Mouse (Mus musculus) erythroblast, embryonic 14.5 days (primary cell): Measurements from ENCODE around the gene Ubtd1. TPM values are rescaled to one million over a fixed set of nuclear protein-coding genes. Genes with fewer than 3 reads are reported as not detected.

Experiments used
- H3K27me3 ChIP-seq: 2 replicates; pipeline ENCODE4 v1.6.1; 2012; ENCODE audit warnings: inconsistent platforms; ENCODE audit not compliant: control insufficient read depth
- H3K36me3 ChIP-seq: 2 replicates; pipeline ENCODE4 v1.6.1; 2012; ENCODE audit warnings: mild to moderate bottlenecking, inconsistent platforms; ENCODE audit not compliant: control insufficient read depth
- H3K4me1 ChIP-seq: 2 replicates; pipeline ENCODE4 v1.6.1; 2012; ENCODE audit warnings: inconsistent platforms; ENCODE audit not compliant: control insufficient read depth
- H3K4me3 ChIP-seq: replicated peaks from 2 replicates; pipeline ENCODE3; 2012; ENCODE audit warnings: moderate library complexity, mild to moderate bottlenecking, inconsistent platforms
- H3K9me3 ChIP-seq: 2 replicates; pipeline ENCODE4 v1.6.1; 2012; ENCODE audit warnings: low read length, inconsistent platforms, mixed read lengths; ENCODE audit not compliant: control insufficient read depth
- GATA1 ChIP-seq: IDR thresholded peaks from 2 replicates; pipeline ENCODE4 v1.6.1; 2012; ENCODE audit warnings: low read length, inconsistent platforms, mixed read lengths
- TAL1 ChIP-seq: IDR thresholded peaks from 3 replicates; pipeline ENCODE4 v1.6.1; 2012; ENCODE audit warnings: low read length, inconsistent platforms, mixed read lengths
- polyA plus RNA-seq: library from polyadenylated mRNA; stranded (reverse); fragments of >175 nt; gene quantifications from 2 replicates; pipeline ENCODE4 v1.2.3, GENCODE M21; 2012

The Ubtd1 gene
- polyA plus RNA-seq, 1 experiment: 0.10 TPM

GRCm38 (mm10) chr19:41969618-41970017 is 11.9 kb upstream of the Ubtd1 start:
- H3K4me3 ChIP-seq: no peak overlapping the region
- no peaks in the 10 kb centered on the region for H3K27me3 ChIP-seq
- TF ChIP-seq TAL1 (no peak), GATA1 (no peak)
- no peaks in the 10 kb centered on the region for H3K9me3 ChIP-seq
- H3K4me1 ChIP-seq: no peaks in the 10 kb centered on the region
- peaks cover 66% of the 10 kb centered on the region for H3K36me3 ChIP-seq

DNA sequence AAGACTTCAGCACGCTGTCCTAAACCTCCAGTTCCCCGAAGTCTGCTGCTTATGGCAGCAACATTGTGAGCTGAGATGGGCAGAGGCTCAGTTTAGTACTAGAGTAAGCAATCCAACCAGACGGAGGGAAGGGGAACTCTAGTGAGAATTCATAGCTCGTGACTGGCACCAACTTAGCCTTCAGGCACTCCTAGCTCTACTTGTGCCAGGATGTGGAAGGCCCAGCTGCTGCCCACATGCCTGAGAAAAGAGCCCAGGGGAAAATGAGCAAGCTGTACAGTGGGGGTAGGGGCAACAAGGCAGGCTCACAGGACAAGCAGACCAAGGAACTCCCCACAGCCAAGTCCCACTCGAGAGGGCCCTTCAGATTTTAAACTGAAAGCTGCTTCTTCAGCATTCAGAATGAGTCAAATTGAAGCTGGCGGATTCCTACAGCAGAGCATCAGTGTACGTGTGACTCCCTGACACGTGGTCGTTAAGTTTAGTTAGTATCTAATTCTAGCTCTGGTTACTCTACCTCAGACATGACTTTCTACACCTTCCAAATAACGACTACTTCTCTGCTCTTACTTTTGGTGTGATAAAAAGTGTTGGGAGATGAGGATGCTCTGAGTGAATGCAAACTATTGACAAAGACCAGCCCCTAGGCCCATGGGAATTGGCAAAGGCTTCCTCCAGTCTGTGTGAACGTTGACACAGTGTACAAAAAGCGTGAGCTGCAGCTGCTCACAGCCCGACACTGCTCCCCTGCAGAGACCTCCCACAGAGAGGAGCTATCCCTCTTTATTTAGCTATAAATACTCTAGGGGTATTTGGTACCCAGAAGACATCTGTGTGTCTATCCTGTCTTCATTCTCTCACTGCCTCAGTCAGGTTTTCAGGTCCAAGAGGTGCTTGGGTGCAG is 7.4 kb upstream of the Ubtd1 start:
- Histone ChIP-seq H3K4me1 (peaks cover 8% of the 10 kb centered on the region; the same call in 1 of the 2 replicates), H3K9me3 (no peaks in the 10 kb centered on the region), H3K4me3 (no peak overlapping the region), H3K36me3 (peaks cover 49% of the 10 kb centered on the region), H3K27me3 (no peaks in the 10 kb centered on the region)
- TF ChIP-seq GATA1 (no peak), TAL1 (no peak)

- peaks cover 21% of the 10 kb centered on the region for H3K36me3 ChIP-seq
- H3K4me3 ChIP-seq: peak overlapping the region; percentile 78
- H3K4me1 ChIP-seq: peaks cover 37% of the 10 kb centered on the region
- TF ChIP-seq TAL1 (no peak), GATA1 (no peak)
- H3K27me3 ChIP-seq: peaks cover 39% of the 10 kb centered on the region
- no peaks in the 10 kb centered on the region; the same call in 1 of the 2 replicates for H3K9me3 ChIP-seq
Measured at GRCm38 (mm10) chr19:41980422-41980818, 1.1 kb upstream of the Ubtd1 start.

DNA sequence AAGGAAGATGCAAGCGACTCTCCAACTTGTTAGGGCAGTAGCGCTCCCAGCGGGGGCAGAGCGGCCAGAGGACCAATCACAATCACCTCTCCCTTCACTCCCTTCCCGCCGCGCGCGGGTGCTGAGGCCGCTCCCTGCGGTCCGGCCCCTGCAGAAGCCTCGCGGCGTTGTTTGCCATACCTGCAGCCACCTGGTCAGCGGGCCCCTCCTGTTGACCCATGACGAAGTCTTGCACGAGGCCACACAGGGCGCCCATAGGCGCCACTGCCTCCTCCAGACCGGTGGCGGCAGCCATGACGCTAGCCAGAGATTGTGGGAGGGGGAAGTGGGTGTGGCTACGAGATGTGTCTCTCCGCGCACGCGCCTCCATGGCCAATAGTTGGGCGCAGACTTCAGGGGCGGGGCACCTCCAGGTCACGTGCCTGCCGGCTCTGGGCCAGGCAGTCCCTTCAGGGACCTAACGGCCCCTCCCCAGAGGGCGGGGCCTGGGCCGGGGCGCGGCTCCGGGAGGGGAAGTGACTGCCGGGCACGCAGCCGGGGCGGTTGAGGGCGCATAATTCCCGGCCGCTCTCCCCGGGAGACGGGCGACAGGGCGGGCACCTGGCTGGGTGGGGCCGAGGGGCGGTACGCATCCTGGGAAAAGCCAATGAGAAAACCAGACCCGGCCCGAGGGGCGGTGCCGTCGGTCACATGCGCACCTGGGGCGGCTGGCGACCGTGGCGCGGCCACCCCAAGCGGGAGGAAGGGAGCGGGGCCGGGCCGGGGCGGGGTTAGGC is 556 bp upstream of the Ubtd1 start, which contains the start of gene Mms19:
Mms19 (minus strand) TSS at position 339 of the 776 bp plus-strand sequence.
- no peak for TF ChIP-seq TAL1
- TF ChIP-seq GATA1: no peak
- H3K4me3 ChIP-seq: peak within 1 kb of the TSS; percentile 78
- no peaks in the 10 kb centered on the region; the same call in 1 of the 2 replicates for H3K9me3 ChIP-seq
- H3K4me1 ChIP-seq: peaks cover 37% of the 10 kb centered on the region
- peaks cover 19% of the 10 kb centered on the region for H3K36me3 ChIP-seq
- peaks cover 39% of the 10 kb centered on the region for H3K27me3 ChIP-seq

DNA sequence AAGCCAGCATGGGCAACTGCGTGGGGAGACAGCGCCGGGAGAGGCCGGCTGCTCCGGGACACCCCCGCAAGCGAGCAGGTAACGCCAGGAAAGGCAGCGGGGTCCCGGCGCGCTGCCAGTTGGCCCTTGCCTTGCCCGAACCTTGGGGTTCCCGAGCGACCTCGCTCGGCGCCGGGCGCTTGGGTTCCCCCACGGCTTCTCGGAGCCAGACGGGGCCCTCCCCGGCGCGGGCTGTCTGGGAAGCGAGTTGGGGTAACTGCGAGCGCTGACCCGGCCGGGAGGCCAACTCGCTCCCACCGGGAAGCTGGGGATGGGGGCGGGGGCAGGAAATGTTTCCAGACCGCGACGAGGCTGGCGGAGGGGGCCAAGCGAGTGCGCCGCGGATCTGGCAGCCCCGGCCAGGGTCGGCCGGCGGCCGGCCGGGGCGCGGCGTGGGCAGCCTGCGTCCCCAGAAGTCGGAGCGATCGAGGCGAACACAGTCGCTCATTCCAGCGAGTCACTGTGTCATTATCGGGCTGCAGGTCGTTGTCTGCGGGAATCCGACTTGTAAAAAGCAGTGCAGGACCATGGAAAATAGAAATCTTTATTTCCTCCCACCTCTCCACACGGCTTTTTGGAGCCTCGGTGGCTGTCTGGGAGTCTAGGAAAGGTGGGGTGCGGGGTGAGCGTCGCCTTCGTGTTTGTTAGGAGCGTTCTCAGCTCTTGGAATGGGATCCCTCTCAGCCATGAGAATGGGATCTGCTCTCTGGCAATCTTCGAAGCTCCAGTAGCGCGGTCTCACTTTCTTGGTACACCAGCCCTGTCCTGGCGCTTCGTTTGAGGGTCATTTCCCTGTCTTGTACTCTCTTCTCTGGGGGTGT is 598 bp downstream of the Ubtd1 start:
- no peak for TF ChIP-seq TAL1
- TF ChIP-seq GATA1: no peak
- no peaks in the 10 kb centered on the region; the same call in 1 of the 2 replicates for H3K9me3 ChIP-seq
- H3K27me3 ChIP-seq: peaks cover 39% of the 10 kb centered on the region
- peaks cover 37% of the 10 kb centered on the region for H3K4me1 ChIP-seq
- peak overlapping the region; percentile 78 for H3K4me3 ChIP-seq
- peaks cover 14% of the 10 kb centered on the region for H3K36me3 ChIP-seq

DNA sequence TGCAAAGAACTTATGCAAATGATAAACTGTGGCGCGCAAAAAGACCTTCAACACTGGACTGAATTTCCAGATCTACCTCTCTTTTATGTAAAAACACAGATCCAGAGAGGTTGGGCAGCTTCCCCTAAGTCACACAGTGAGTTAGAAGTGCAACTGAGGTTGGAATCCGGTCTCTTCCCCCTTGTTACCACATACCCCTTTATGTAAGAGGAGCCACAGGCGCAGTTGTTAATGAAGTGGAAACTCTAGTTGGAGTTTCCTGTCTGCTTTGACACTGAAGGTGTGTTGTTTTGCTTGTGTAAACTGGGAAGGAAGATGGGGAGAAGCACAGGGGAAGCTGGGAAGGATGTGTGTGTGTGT is 1.2 kb downstream of the Ubtd1 start:
- no peaks in the 10 kb centered on the region; the same call in 1 of the 2 replicates for H3K9me3 ChIP-seq
- H3K4me1 ChIP-seq: peaks cover 34% of the 10 kb centered on the region
- peaks cover 8% of the 10 kb centered on the region for H3K36me3 ChIP-seq
- peak overlapping the region; percentile 78 for H3K4me3 ChIP-seq
- peaks cover 39% of the 10 kb centered on the region for H3K27me3 ChIP-seq
- no peak for TF ChIP-seq GATA1
- no peak for TF ChIP-seq TAL1

DNA sequence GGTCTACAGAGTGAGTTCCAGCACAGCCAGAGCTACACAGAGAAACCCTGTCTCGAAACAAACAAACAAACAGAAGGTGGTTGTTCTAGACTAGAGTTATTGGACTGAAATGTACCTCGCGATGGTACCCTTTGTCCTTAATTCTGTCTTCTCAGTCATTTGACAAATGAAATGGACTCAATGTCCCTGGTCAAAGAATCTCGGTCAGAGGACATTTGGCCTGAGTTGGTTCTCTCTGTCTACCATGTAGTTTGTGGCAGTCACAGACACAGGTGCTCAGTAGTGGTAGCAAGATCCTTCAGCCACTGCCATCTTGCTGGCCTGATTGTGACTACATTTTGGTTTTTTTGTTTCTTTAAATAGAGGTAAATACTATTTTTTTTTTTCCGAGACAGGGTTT is 4.4 kb downstream of the Ubtd1 start:
- H3K4me3 ChIP-seq: no peak overlapping the region
- H3K27me3 ChIP-seq: peaks cover 39% of the 10 kb centered on the region
- H3K4me1 ChIP-seq: peaks cover 15% of the 10 kb centered on the region
- H3K9me3 ChIP-seq: no peaks in the 10 kb centered on the region; the same call in 1 of the 2 replicates
- H3K36me3 ChIP-seq: no peaks in the 10 kb centered on the region
- TF ChIP-seq TAL1: no peak
- TF ChIP-seq GATA1: no peak

- Histone ChIP-seq H3K9me3 (no peaks in the 10 kb centered on the region; the same call in 1 of the 2 replicates), H3K4me3 (no peak overlapping the region), H3K36me3 (no peaks in the 10 kb centered on the region), H3K4me1 (peaks cover 5% of the 10 kb centered on the region), H3K27me3 (peaks cover 30% of the 10 kb centered on the region)
- TF ChIP-seq TAL1 (no peak), GATA1 (no peak)
Measured at GRCm38 (mm10) chr19:41987206-41987605, 5.6 kb downstream of the Ubtd1 start.
